7 mouse cellular contexts compared by ENCODE assay signal in the genomic region with DNA sequence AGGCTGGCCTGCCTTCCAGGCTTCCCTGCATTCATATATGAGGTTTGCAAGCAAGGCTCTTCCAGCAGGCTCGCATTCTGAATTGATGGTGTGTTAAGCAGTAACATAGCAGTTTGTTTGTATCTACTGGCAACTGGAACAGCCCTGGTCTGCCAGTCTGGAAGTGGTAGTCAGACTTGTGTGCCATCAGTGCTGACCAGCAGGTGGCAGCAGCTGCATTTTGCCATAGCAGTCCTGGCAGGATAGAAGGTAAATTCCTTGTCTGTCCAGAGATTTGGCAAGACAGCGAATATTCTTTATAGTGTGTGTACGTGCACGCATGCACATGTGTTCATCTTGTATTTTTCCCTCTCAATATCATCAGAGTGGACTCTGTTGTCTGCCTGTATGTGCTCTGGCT.
A peak's percentile ranks its signal among the peaks of the same experiment; 100 is the strongest.
DNase-seq lines count a peak whose midpoint lies in the region; ATAC-seq and TF ChIP-seq lines count a peak whose summit lies in the region.

No protein-coding gene starts in this region.

- no peaks in the 10 kb centered on the region for H3K36me3 ChIP-seq in intestine, postnatal 0 days (ENCODE audit: control insufficient read depth, insufficient read depth)
- H3K36me3 ChIP-seq in midbrain, embryonic 12.5 days: no peaks in the 10 kb centered on the region

- H3K4me1 ChIP-seq in intestine, postnatal 0 days (replicated peaks; ENCODE audit: control insufficient read depth, insufficient read depth, low read length): 0 out of 2 replicates have a peak, but pooled peaks cover 4% of the 10 kb centered on the region
- peaks cover 18% of the 10 kb centered on the region for H3K4me1 ChIP-seq in midbrain, embryonic 12.5 days

- H3K27ac ChIP-seq in intestine, postnatal 0 days (ENCODE audit: low read depth, low read length): no peak overlapping the region
- no peak overlapping the region for H3K27ac ChIP-seq in midbrain, embryonic 12.5 days (replicated peaks)

- TF ChIP-seq CTCF in intestine, postnatal 0 days (IDR thresholded peaks at IDR 0.05; ENCODE audit: low read depth): peak; percentile 99

- no peak overlapping the region for H3K4me3 ChIP-seq in intestine, postnatal 0 days (ENCODE audit: low read depth, low read length)
- H3K4me3 ChIP-seq in midbrain, embryonic 12.5 days: no peak overlapping the region

- intact Hi-C loops in left cerebral cortex, postnatal 36 days (cut with DNase I): loop anchor here (1.0 to 10.0 kb wide), 2 partner anchors 75 to 151 kb away; no protein-coding TSS in a partner anchor

- 14% methylated on average over 4 of the region's 4 CpGs for WGBS in intestine, postnatal 0 days
- WGBS in midbrain, embryonic 12.5 days: 41% methylated on average over 4 of the region's 4 CpGs

- no peak overlapping the region for H3K9ac ChIP-seq in intestine, postnatal 0 days (ENCODE audit: low read depth, low read length)
- H3K9ac ChIP-seq in midbrain, embryonic 12.5 days (replicated peaks): no peak overlapping the region

- ATAC-seq in intestine, postnatal 0 days: peak; percentile 69
- ATAC-seq in midbrain, embryonic 12.5 days (ENCODE audit: low FRiP score, low read depth): peak; percentile 71

- H3K27me3 ChIP-seq in intestine, postnatal 0 days (replicated peaks; ENCODE audit: control insufficient read depth, insufficient read depth, low read length): no peaks in the 10 kb centered on the region
- peaks cover 32% of the 10 kb centered on the region for H3K27me3 ChIP-seq in midbrain, embryonic 12.5 days

- H3K9me3 ChIP-seq in intestine, postnatal 0 days (ENCODE audit: control insufficient read depth): no peaks in the 10 kb centered on the region
- H3K9me3 ChIP-seq in midbrain, embryonic 12.5 days: no peaks in the 10 kb centered on the region

- peak; percentile 85 for DNase-seq in adrenal gland, adult 2 months
- DNase-seq in embryo, embryonic 9.5 days (ENCODE audit: extremely low spot score): peak; percentile 72
- peak; percentile 54 to 78 for DNase-seq in gastrocnemius, postnatal 4 days (ENCODE audit: low spot score in 2 of 2)
- DNase-seq in left cerebral cortex, postnatal 36 days (ENCODE audit: low spot score in 2 of 2): peak; percentile 76 to 83
- peak; percentile 22 to 59 for DNase-seq in spleen, adult 18-20 months

- H3K4me2 ChIP-seq in intestine, postnatal 0 days (replicated peaks; ENCODE audit: low read depth): no peak overlapping the region
- H3K4me2 ChIP-seq in midbrain, embryonic 12.5 days (replicated peaks): no peak overlapping the region
